Mouse (Mus musculus) lung, embryonic 16.5 days (tissue): ENCODE results near the gene Rassf4. TPM values are rescaled to one million over a fixed set of nuclear protein-coding genes. Genes with fewer than 3 reads are reported as not detected.

Source experiments
- ATAC-seq: fragments of 200-750 bp; cut with Nextera tagmentation; 2 replicates; pipeline ENCODE4 v1.8.0; 2017; ENCODE audit warnings: low read depth, mild to moderate bottlenecking, moderate library complexity
- H3K27ac ChIP-seq: fragments of 300-500 bp; sonication (generic); 2 replicates; pipeline ENCODE4 v1.5.1; 2014; ENCODE audit warnings: mild to moderate bottlenecking, control low read depth, low read length
- H3K27me3 ChIP-seq: fragments of 300-500 bp; sonication (generic); 2 replicates; pipeline ENCODE4 v1.6.1; 2014; ENCODE audit warnings: low read depth, low read length, mixed read lengths; ENCODE audit not compliant: control insufficient read depth, insufficient read depth
- H3K36me3 ChIP-seq: fragments of 300-500 bp; sonication (generic); 2 replicates; pipeline ENCODE4 v1.6.1; 2014; ENCODE audit warnings: low read length; ENCODE audit not compliant: control insufficient read depth, insufficient read depth
- H3K4me1 ChIP-seq: fragments of 300-500 bp; sonication (generic); replicated peaks from 2 replicates; pipeline ENCODE4 v1.6.1; 2014; ENCODE audit warnings: low read length, mixed read lengths; ENCODE audit not compliant: control insufficient read depth, insufficient read depth
- H3K4me2 ChIP-seq: fragments of 300-500 bp; sonication (generic); 2 replicates; pipeline ENCODE4 v1.6.1; 2014; ENCODE audit warnings: low read depth, low read length, control low read depth
- H3K4me3 ChIP-seq: fragments of 300-500 bp; sonication (generic); 2 replicates; pipeline ENCODE4 v1.5.1; 2014; ENCODE audit warnings: mild to moderate bottlenecking, low read length, control low read depth
- H3K9ac ChIP-seq: fragments of 300-500 bp; sonication (generic); 2 replicates; pipeline ENCODE4 v1.6.1; 2014; ENCODE audit warnings: low read length, control low read depth
- H3K9me3 ChIP-seq: fragments of 300-500 bp; sonication (generic); 2 replicates; pipeline ENCODE4 v1.6.1; 2016; ENCODE audit warnings: low read length; ENCODE audit not compliant: control insufficient read depth
- whole genome bisulfite sequencing: fragments of 180-500 bp; shearing (Covaris S2); extraction: QIAGEN DNeasy Blood & Tissue Kit; methylation state at CpG from one replicate; pipeline ENCODE4 v1.1.7; 2014; 5-methylcytosine and 5-hydroxymethylcytosine counted together
- polyA plus RNA-seq: library from polyadenylated mRNA; unstranded; fragments of >200 nt; fragmentation: Nextera tagmentation; extraction: Ambion mirVana; gene quantifications from 2 replicates; pipeline ENCODE4 v1.2.1, GENCODE M21; 2015

The Rassf4 gene
- polyA plus RNA-seq, 1 experiment from 2014 or later: 6.8 TPM

DNA sequence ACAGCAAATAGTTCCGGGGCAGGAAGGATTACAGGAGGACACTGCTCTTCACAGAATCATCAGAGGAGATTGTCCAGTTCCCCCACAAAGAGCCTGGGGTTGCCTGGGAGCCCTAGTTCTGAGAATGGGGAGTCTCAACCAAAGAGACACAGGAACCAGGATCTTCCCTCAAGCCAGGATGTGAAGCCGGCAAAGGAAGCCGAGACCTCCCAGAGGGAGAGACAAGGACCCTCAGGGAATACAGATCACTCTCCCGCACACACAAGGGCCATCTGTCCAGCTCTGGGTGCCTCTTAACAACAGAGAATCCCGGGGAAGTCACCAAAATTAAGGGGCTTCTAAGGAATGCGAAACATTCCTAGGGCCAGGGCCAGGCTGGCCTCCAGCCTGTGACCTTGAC, 3.6 kb upstream of the Rassf4 start:
- no peak overlapping the region for H3K4me2 ChIP-seq
- WGBS: 53% methylated on average over 6 of the region's 6 CpGs
- H3K4me3 ChIP-seq: no peak overlapping the region
- H3K27ac ChIP-seq: no peak overlapping the region
- ATAC-seq: no peak
- H3K9ac ChIP-seq: no peak overlapping the region
- no peaks in the 10 kb centered on the region for H3K9me3 ChIP-seq
- no peaks in the 10 kb centered on the region for H3K27me3 ChIP-seq
- H3K4me1 ChIP-seq: peaks cover 15% of the 10 kb centered on the region
- no peaks in the 10 kb centered on the region for H3K36me3 ChIP-seq

DNA sequence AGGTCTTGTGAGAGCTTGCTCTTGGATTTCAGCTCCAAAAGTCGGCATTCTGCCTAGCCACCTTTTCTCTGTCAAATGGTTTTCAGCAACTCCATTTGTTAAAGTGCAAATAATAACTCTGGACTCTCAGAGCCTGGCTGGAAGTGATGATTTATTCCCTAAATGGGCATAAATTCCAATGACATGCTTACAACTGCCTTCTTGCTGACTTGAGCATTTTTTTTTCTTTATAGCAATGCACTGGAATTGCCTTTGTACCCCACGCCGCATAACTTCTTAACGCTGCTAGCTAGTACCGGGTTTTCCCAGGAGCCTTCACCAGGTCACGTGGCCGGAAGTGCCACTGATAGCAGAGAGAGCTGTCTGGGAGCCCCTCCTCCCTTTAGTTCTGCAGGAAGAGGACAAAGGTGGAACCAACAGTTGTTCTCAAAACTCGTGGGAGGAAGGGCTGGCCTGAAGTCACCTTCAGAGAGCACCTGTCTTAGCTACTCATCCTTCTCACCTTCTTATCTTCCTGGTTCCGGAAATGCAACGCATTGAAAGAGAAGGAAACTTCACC, 2.7 kb upstream of the Rassf4 start:
- Histone ChIP-seq H3K4me3 (no peak overlapping the region), H3K27ac (no peak overlapping the region), H3K4me2 (no peak overlapping the region), H3K9me3 (no peaks in the 10 kb centered on the region), H3K36me3 (no peaks in the 10 kb centered on the region), H3K27me3 (no peaks in the 10 kb centered on the region), H3K4me1 (peaks cover 15% of the 10 kb centered on the region), H3K9ac (no peak overlapping the region)
- WGBS: 44% methylated on average over 10 of the region's 10 CpGs
- ATAC-seq: no peak

DNA sequence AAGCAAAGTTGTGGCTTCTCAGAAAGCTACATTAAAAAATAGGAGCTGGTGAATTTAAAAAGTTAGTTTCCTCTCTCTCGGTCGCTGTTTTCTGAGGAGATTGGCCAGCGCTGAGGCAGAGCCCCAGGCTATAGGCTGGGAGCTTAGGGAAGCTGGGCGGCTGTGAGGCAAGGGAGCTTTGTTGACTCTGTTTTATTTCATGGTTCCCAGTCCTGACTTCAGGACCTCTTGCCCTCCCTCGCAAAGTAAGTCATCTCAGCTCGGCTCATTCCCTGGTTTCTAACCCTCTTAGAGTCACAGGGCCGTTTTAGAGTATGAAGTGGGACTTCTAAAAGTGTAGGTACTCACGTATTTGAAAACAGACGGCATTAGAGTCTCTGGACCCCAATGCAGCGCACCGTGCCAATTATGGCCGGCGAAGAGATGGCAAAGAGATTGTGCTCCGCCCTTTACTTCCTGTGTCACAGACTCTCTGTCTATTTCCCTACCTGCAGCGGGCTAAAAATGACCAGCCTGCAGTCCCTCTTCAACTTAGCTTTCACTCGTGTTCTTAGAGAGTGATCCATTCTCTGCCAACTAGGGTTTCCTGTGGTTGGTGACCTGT, 633 bp upstream of the Rassf4 start:
- Histone ChIP-seq H3K9ac (peak overlapping the region; percentile 64), H3K27me3 (no peaks in the 10 kb centered on the region), H3K9me3 (no peaks in the 10 kb centered on the region), H3K36me3 (no peaks in the 10 kb centered on the region), H3K4me3 (peak overlapping the region; percentile 57), H3K27ac (peak overlapping the region; percentile 77), H3K4me2 (peak overlapping the region; percentile 91), H3K4me1 (peaks cover 17% of the 10 kb centered on the region)
- ATAC-seq: no peak
- 21% methylated on average over 16 of the region's 16 CpGs for WGBS

DNA sequence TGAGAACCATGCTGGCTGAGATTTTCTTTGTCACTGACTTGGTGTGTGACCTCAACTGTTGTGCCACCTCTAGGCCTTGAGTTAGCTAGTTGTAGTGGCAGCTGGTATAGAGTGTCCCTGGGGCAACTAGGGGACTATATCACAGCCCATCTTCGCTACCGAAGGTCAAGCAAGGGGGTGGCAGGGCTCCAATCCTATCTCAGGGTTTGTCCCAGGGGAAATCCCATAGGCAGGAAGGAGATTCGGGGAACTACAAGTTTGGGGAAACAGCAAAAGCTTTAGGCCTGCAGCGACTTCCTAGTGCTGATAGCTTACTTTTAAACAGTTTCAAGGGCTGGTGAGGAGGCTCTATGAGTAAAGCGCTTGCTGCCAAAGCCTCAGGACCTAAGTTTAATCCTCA, 1.4 kb downstream of the Rassf4 start:
- WGBS: 72% methylated on average over 5 of the region's 5 CpGs
- H3K27ac ChIP-seq: no peak overlapping the region
- ATAC-seq: no peak
- H3K36me3 ChIP-seq: no peaks in the 10 kb centered on the region
- no peaks in the 10 kb centered on the region for H3K9me3 ChIP-seq
- no peak overlapping the region for H3K4me2 ChIP-seq
- H3K9ac ChIP-seq: no peak overlapping the region
- no peak overlapping the region for H3K4me3 ChIP-seq
- peaks cover 17% of the 10 kb centered on the region for H3K4me1 ChIP-seq
- no peaks in the 10 kb centered on the region for H3K27me3 ChIP-seq

DNA sequence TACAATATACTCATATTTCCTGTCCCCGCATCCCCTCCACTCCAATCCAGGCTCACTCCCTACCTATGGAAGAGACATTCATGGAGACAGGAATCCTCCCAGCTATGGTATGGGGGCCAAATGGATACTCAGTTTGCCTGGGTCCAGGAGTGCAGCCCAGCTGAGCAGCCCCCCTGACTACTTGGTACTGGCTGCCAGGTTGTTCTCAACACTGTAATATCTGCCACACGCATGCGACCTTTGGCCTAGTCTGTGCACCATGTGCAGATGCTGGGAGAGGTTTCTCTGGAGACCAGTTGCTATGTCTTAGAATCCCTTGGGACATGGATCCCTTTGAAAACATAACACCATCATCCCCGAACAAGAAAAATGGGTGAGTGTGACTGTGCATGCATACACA, 2.0 kb downstream of the Rassf4 start:
- Histone ChIP-seq H3K27me3 (no peaks in the 10 kb centered on the region), H3K27ac (no peak overlapping the region), H3K36me3 (no peaks in the 10 kb centered on the region), H3K4me2 (no peak overlapping the region), H3K4me1 (peaks cover 17% of the 10 kb centered on the region), H3K4me3 (no peak overlapping the region), H3K9ac (no peak overlapping the region), H3K9me3 (no peaks in the 10 kb centered on the region)
- WGBS: 90% methylated on average over 4 of the region's 4 CpGs
- no peak for ATAC-seq

DNA sequence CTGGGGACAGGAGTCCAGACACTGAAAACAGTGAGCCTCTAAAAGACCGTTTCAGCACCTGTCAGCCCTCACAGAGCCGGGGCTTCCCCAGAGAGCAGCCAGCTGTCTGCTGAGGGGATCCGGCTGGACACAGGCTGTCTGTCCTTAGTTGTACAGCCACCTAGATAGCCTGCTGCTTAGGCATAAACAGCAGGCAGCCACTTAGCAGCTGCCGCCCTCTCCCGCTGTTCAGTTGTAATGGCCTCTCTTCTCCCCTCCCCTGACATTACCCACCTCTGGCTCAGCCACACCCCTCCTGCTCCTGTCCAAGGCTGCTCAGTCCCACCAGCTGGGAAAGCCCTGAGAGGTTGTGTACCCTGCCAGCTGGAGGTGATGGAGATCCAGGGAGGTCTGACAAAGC, 2.7 kb downstream of the Rassf4 start:
- H3K4me1 ChIP-seq: peaks cover 16% of the 10 kb centered on the region
- no peak overlapping the region for H3K4me2 ChIP-seq
- no peaks in the 10 kb centered on the region for H3K36me3 ChIP-seq
- no peak overlapping the region for H3K9ac ChIP-seq
- no peak overlapping the region for H3K27ac ChIP-seq
- no peaks in the 10 kb centered on the region for H3K9me3 ChIP-seq
- H3K27me3 ChIP-seq: no peaks in the 10 kb centered on the region
- 35% methylated on average over 5 of the region's 5 CpGs for WGBS
- ATAC-seq: no peak
- H3K4me3 ChIP-seq: no peak overlapping the region

DNA sequence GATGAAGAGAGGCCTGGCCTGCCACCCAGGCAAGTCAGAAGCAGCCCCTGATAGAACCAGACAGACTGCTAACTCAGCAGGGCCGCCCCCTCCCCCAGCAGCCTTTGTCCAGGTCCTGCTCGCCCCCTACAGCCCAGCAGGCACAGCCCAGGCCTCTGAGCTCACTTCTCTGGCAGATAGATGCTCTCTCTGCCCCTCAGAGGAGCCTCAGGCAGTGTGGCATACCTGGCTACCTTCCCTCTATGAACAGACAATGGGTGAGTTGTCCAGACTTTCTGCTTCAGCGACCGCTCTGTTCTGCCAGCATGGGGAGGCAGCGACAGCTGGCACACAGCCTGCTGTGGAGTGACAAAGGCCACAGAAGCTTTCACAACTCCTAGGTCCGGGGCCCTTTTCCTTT, 3.6 kb downstream of the Rassf4 start:
- Histone ChIP-seq H3K4me2 (no peak overlapping the region), H3K4me3 (no peak overlapping the region), H3K36me3 (no peaks in the 10 kb centered on the region), H3K27ac (no peak overlapping the region), H3K9ac (no peak overlapping the region), H3K27me3 (no peaks in the 10 kb centered on the region), H3K4me1 (peaks cover 15% of the 10 kb centered on the region), H3K9me3 (no peaks in the 10 kb centered on the region)
- ATAC-seq: no peak
- WGBS: 39% methylated on average over 6 of the region's 6 CpGs

DNA sequence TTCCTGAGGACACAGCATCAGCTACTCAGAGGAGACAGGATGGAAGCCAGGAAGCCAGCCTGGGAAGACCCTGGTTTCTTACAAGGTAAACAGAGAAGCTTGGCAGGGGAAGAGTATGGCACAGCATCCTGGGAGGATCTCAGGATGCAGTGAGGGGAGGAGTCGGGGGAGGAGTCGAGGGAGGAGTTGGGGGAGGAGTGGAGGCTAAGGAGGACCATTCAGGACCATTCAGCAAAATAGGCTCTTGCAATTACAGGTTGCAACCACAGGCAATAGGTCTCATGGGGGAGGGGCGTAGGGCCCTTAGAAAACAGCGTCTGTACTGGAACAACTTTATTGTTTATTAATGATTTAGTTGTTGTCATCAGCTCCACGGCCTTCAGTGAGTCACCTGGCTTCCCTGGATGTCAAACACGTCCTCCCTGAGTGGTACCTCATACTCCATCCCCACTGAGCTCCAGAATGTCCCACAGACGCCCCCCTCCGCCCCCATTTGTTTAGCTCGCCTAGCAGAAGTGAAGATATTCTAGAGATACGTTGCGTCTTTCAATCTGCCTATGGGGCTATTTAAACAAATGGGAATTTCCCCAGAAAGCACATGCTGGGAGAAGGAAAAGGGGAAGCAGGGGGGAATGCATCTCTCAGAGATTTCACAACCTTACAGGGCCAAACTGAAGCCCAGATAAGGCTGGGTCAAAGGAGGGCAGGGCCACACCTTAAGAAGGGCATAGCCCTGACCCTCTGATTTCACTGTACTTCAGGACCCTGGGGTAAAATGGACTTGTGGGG, 4.9 kb downstream of the Rassf4 start:
- Histone ChIP-seq H3K27ac (no peak overlapping the region), H3K4me3 (no peak overlapping the region), H3K27me3 (no peaks in the 10 kb centered on the region), H3K9me3 (no peaks in the 10 kb centered on the region), H3K36me3 (no peaks in the 10 kb centered on the region), H3K9ac (no peak overlapping the region), H3K4me2 (no peak overlapping the region), H3K4me1 (peaks cover 11% of the 10 kb centered on the region)
- WGBS: 42% methylated on average over 11 of the region's 11 CpGs
- ATAC-seq: no peak

DNA sequence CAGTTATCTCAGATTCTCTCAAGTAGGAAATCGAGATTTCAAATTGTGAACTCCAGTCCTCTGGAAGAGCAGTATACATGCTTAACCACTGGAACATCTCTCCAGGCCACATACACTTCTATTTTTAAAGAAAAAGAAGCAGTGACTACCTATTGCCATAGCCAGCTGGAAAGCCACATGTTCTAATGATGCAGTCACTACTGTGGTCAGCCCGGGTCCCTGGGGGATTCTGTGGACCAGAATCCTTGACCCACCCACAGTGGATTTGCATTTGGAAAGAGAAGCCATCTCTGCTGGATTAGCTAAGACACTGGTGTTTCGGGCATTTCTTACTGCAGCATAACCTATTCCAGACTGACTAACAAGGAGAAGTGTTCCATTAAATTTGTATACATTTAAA, 6.4 kb downstream of the Rassf4 start:
- no peak overlapping the region for H3K4me3 ChIP-seq
- H3K9ac ChIP-seq: no peak overlapping the region
- H3K4me2 ChIP-seq: no peak overlapping the region
- no peak overlapping the region for H3K27ac ChIP-seq
- H3K36me3 ChIP-seq: no peaks in the 10 kb centered on the region
- 0 out of 2 replicates have a peak, but pooled peaks cover 2% of the 10 kb centered on the region for H3K4me1 ChIP-seq
- H3K27me3 ChIP-seq: no peaks in the 10 kb centered on the region
- no peak for ATAC-seq
- 68% methylated on average over 3 of the region's 3 CpGs for WGBS
- no peaks in the 10 kb centered on the region for H3K9me3 ChIP-seq
